Mouse (Mus musculus) naive thymus-derived CD4-positive, alpha-beta T cell, adult 2 months (primary cell): ENCODE measurements at regions not wholly inside any gene's neighbourhood (a gene's known extent, or its start where the extent isn't known, plus 50 kb on each side); places are given as distances from the start of the nearest gene placed in this dataset.

Experiments
- DNase-seq: peaks from one replicate; pipeline ENCODE4 v3.0.0-alpha.2; 2011; ENCODE audit warnings: low read depth

DNA sequence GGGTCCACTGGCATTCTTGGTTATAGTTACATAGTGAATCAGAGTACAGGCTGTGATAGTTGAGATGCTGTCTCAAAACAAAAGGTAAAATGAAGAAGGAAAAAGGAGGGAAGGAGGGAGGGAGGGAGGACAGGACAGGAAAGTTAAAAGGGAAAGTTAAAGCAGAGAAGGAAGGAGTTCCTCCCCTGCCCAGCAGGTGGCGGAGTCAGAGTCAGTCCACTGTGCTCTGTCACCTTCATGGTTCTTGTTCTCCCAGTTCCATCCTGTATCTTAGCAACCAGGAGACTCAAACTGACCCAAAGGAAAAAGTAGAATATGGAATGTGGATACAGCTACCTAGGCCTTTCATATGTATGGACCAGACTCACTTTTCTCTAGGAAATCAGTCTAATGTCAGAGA is 288.3 kb downstream of the Pdcd6ip start:
- DNase-seq, result no peak

GRCm38 (mm10) chr9:113417106-113417505 is 291.0 kb downstream of the Pdcd6ip start:
- DNase-seq, result no peak

GRCm38 (mm10) chr9:113415511-113415931 is 292.5 kb downstream of the Pdcd6ip start:
- DNase-seq, result no peak

DNA sequence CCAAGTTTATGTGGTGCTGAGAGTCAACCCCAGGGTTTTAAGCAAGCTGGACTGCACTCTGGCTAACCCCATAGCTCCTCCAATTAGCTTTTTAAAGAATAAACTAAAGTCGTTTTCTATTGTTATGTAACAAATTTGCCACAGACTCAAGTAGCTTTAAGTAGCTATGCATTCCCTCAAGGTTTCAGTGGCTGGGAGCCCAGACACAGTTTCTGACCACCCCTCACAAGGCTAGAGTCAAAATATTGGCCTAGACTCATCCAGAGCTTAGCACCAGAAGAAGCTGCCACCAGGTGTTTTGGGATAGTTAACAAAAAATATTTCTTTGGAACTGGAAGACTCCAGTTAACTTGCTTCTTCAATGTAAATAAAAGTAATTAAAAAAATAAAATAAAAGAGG is 293.4 kb downstream of the Pdcd6ip start:
- no peak for DNase-seq

DNA sequence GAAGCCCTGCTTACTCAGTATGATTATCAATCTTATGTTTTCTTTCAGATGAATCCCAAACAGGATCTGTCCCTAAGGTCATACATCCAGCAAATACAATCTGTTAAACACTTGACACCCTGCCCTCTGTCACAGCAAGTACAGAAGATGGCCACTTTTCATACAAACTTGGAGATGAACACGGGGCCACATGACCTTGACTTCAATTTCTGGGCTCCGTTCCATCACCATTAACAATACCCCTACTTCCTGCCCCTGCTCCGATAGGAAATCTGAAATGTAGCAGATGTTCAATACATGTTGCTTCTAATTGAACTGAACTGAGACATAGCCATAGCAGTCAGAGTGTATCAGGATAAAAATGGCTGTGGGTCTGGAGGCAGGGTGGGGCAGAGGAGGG is 294.2 kb downstream of the Pdcd6ip start:
- DNase-seq, result no peak

DNA sequence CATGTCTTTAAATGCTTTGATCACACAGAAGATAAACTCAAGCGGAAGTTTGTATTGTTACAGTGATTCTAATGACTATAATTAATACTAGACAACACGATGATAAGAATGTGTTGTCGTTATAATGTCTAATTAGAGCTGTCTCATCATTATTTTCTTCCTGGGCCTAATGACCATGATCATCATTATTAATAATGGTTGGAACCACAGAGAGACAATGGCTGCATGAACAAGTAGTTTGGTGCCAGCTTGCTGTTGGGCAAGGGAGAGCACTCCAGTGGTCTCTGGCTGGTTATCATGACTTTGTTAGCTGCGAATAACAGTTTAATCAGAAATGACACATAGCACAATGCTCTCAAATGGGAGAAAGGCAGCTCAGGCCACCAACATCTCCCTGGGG is 296.4 kb downstream of the Pdcd6ip start:
- no peak for DNase-seq

DNA sequence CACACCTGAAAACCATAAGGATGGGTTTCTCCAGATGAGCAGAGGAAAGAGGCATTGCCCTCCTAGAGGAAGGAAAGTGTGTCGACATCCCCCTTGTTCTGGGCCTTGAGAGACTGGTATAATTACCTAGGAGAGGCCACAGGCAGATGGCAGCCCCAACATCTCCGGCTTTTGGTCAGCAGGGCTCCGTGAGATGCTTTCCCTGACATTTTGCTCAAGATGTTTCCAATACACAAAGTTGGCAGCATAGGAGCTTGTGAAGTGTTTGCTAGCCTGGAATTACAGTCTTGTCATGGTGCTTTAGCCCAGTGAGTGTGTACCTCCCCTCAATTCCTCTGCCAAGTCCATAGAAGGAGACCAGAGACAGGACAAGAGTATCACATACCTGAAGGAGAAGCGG is 299.5 kb downstream of the Pdcd6ip start:
- DNase-seq, result no peak

- no peak for DNase-seq
Measured at GRCm38 (mm10) chr9:113394320-113394719, 313.7 kb downstream of the Pdcd6ip start.

- DNase-seq, result no peak
Measured at GRCm38 (mm10) chr9:113387356-113387755, 320.7 kb downstream of the Pdcd6ip start.

DNA sequence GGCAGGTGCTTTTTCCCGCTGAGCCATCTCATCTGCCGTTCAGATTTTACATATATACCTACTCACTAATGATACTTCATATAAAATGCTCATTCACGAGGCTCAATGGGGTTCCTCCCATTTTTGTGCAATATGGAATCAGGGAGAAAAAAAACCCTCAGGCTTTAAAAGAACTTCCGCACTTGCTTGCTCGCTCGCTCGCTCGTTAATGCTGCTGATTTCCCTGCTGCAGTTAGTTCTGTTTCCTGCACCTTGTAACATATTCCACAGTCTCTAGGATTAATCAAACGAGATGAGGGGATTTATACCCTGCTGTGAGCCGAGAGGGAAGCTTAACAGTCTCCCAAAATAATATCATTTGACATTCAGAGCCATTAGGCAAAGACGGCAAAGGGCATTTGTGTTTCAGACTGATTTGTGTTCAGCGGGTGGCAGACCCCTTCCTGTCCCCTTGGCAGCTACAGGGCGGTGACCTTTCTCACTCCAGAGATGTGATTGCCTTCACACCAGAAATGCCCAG is 326.4 kb downstream of the Pdcd6ip start:
- no peak for DNase-seq

- DNase-seq, result no peak
Measured at GRCm38 (mm10) chr9:113380408-113381129, 327.5 kb downstream of the Pdcd6ip start.

DNA sequence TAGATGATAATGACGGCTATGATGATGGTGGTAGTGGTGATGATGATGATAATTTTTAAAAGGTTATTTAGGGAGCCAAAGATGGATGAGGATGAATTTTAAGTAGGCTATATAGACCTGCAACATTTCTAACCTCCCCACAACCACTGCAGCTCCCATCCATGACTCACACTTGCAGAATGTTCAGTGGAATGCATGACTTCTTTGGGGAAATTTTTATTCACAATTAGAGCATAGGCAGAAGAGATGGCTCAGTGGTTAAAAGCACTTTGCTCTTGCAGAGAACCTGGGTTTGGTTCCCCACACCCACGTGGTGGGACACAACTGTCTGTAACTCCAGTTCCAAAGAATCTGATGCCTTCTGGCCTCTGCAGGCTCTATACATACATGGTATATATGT is 329.5 kb downstream of the Pdcd6ip start:
- DNase-seq, result no peak

DNA sequence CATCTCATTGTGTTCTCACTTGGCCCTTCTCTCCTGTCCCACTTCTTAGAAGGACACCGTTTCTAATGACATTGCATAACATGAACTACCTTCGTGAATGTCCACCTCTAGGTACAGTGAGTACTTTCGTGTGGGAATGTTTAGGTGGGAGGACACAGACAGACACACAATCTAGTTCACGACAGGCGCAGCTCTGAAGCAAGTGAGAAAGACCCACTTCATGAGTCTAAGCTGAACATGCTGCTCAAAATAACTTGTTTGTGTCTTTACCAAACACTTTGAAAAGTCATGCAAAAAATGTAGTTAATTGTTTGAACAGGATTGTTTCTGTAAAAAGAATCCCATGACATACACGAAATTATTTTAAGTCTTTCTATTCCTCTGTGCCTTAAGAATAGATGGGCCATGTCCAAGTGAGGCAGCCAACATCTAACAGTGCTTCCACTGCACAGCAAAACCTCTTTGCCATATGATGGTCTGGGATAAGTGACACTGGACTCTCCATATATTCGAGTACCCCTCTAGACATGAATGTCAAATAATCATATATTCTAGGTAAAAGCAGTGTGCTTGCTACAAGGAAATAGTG is 336.2 kb downstream of the Pdcd6ip start:
- DNase-seq, result no peak

DNA sequence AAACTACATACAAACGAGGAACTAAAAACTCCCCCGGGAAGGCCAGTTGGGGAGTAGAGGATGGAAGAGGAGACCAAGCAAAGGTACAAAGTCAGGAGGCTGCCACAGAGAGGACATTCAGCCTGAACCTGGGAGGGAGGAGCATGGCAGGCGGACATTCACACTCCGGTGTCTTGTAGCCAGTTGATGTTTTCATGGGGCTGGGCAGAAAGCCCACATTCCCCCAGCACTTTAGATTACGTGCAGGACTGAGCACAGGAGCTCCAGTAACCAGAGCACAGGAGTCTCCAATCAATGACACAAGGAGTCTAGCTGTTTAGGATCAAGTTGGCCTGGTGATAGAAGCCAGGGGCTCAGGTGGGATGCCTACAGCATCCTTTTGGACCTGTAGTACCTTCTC is 360.1 kb downstream of the Pdcd6ip start:
- no peak for DNase-seq

GRCm38 (mm10) chr9:113346531-113346930 is 361.5 kb downstream of the Pdcd6ip start:
- DNase-seq, result no peak

DNA sequence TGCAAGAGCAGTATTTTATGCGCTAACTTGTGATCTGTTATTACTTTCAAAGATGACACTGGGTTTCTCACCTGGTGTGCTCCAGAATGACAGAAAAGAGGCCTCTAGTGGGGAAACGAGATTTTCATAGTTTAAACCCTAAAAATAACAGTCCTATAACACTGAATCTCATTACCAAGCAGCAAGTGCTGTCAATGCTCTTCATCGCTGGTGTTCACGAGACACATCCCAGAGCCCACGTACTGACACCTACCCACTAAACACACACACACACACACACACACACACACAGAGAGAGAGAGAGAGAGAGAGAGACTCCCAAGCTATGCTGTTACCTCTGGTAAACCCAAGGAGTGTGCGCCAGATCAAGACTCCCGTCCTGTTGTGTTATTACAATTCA is 365.9 kb downstream of the Pdcd6ip start:
- no peak for DNase-seq

- no peak for DNase-seq
Measured at GRCm38 (mm10) chr9:113340838-113341237, 367.2 kb downstream of the Pdcd6ip start.

DNA sequence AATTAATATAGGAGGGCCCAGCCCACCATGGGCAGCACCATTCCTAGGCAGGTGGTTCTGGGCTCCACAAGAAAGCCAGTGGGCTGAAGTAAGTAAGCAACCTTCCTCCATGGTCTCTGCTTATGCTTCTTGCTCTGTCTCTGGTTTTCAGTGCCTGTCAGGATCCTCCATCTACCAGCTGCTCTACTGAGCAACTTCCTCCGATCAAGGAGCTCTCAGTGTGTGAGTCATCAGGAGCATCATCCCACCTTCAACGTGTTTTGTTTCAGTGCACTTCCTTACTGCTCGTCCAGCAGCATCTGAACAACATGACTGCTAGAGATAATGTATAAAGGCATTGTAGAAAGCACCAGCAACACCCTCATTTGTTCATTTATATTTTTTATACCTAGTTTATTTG is 368.0 kb downstream of the Pdcd6ip start:
- no peak for DNase-seq

GRCm38 (mm10) chr9:113324489-113324888 is 383.6 kb downstream of the Pdcd6ip start:
- no peak for DNase-seq

- no peak for DNase-seq
Measured at GRCm38 (mm10) chr9:113309707-113310574, 398.1 kb downstream of the Pdcd6ip start.

DNA sequence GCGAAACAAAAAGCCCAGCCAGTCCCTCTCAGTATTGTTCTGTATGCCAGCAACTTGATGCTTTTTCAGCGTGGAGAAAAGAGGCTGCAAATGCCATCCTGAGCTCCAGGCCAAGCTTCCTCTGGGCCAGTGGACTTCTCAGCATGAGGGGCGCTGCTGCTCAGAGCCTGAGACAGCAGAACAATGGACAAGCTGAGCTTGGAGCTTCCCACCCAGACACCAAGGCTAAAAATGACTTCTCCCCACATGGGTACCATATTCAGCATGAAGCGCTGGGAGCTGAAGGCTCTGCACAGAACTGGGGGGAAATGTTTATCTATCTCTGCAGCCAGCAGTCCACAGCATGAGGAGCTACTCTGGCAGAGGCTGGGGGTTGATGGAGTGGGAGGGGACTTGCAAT is 402.3 kb downstream of the Pdcd6ip start:
- no peak for DNase-seq

DNA sequence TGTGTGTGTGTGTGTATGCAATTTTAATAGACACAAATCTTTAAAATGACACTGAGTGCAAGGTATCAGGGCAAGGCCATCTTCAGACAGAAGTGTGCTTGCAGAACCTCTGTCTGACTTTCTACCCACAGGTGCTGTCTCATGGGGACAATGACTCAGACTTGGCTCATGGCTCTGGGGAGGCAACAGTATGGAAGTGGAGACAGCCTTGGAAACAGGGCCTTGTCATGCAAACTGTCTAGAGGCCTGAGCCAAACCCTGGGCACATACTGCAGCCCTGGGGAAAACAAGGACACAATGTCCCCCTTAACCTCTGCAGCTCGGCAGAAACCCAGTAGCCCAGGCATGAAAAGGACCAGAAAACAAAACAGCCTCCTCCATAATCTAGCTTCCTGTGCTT is 405.6 kb downstream of the Pdcd6ip start:
- DNase-seq, result no peak

GRCm38 (mm10) chr9:113300846-113301245 is 407.2 kb downstream of the Pdcd6ip start:
- no peak for DNase-seq
